Comparison of ENCODE assay signal across 29 mouse cellular contexts in the genomic region with DNA sequence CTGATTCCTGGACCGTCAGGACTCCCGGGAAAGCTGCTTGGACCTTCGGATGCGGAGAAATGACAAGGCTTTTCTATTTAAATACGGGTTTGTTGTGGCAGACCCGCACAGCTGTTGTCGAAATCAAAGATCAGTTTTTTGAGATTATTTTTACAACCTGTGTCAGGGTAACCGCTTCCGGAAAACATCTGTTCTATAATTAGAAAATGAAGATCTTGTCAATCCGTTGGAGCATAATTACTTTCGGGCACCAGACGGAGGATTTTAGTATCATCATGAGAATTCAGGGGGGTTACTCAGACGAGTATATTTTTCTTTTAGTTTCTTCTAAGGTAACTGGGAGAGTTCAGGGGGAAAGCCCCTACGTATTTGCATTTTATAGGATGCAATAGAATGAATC. TPM values are rescaled to one million over a fixed set of nuclear protein-coding genes. Genes with fewer than 3 reads are reported as not detected.
"Had no signal": no experiment of that assay in that cellular context is flagged by ENCODE, and none has a peak within 500 bp of the region (broad histone marks: within the 10 kb centered on the region; RNA-seq: fewer than 3 reads in every experiment).

No protein-coding gene starts in this region.

- ATAC-seq: liver, postnatal 0 days; lung, postnatal 0 days; midbrain, embryonic 15.5 days had no signal

- H3K4me3 ChIP-seq: layer of hippocampus, adult 2 months; midbrain, embryonic 12.5 days; midbrain, embryonic 15.5 days; neural tube, embryonic 15.5 days had no signal

- DNase-seq: kidney, adult 2 months; kidney, postnatal 25 days; layer of hippocampus, adult 9-11 months; liver, postnatal 0 days; right cerebral cortex, adult 18-20 months; right cerebral cortex, postnatal 14 days; right cerebral cortex, postnatal 4 days; thymus, adult 2 months; thymus, postnatal 25 days had no signal

- H3K27ac ChIP-seq: kidney, postnatal 0 days; layer of hippocampus, adult 2 months; liver, embryonic 14.5 days; macrophage; midbrain, embryonic 12.5 days; midbrain, embryonic 15.5 days; stomach, postnatal 0 days had no signal

RNA-seq across cellular contexts. Expression of gene Fam20a, which starts 48.1 kb away (rescaled TPM):
- polyA plus RNA-seq: macrophage had no signal

RNA-seq across cellular contexts. Expression of gene 1700012B07Rik, which starts 57.7 kb away (rescaled TPM):
- total RNA-seq: layer of hippocampus, adult 2 months; layer of hippocampus, postnatal 25 days; left cerebral cortex, adult 18-20 months; left cerebral cortex, postnatal 36 days; megakaryocyte, adult 5-6 weeks had no signal
- polyA plus RNA-seq: kidney, adult 2 months; kidney, embryonic 14.5 days; kidney, postnatal 0 days; limb, embryonic 11.5 days; limb, embryonic 14.5 days; liver, embryonic 11.5 days; lung, embryonic 14.5 days; lung, postnatal 0 days; macrophage; midbrain, embryonic 12.5 days; midbrain, embryonic 15.5 days; neural tube, embryonic 11.5 days; neural tube, embryonic 15.5 days; stomach, embryonic 14.5 days; stomach, postnatal 0 days had no signal
